Mouse (Mus musculus) forebrain, embryonic 13.5 days (tissue): Measurements from ENCODE around the gene Scnn1g. TPM values are rescaled to one million over a fixed set of nuclear protein-coding genes. Genes with fewer than 3 reads are reported as not detected.

Experiments
- ATAC-seq: fragments of 200-750 bp; cut with Nextera tagmentation; 2 replicates; pipeline ENCODE4 v1.8.0; 2017
- H3K27ac ChIP-seq: fragments of 300-500 bp; sonication (generic); 2 replicates; pipeline ENCODE4 v1.5.1; 2015; ENCODE audit warnings: inconsistent platforms, mild to moderate bottlenecking, moderate library complexity
- H3K27me3 ChIP-seq: fragments of 300-500 bp; sonication (generic); 2 replicates; pipeline ENCODE4 v1.6.1; 2015; ENCODE audit warnings: mild to moderate bottlenecking, inconsistent platforms
- H3K36me3 ChIP-seq: fragments of 300-500 bp; sonication (generic); 2 replicates; pipeline ENCODE4 v1.6.1; 2015; ENCODE audit warnings: mild to moderate bottlenecking, inconsistent platforms; ENCODE audit not compliant: poor library complexity, severe bottlenecking
- H3K4me1 ChIP-seq: fragments of 300-500 bp; sonication (generic); 2 replicates; pipeline ENCODE4 v1.6.1; 2015; ENCODE audit warnings: inconsistent platforms
- H3K4me2 ChIP-seq: fragments of 300-500 bp; sonication (generic); 2 replicates; pipeline ENCODE4 v1.6.1; 2015; ENCODE audit warnings: inconsistent platforms, mild to moderate bottlenecking, moderate library complexity
- H3K4me3 ChIP-seq: fragments of 300-500 bp; sonication (generic); 2 replicates; pipeline ENCODE4 v1.5.1; 2015; ENCODE audit warnings: mild to moderate bottlenecking, inconsistent platforms
- H3K9ac ChIP-seq: fragments of 300-500 bp; sonication (generic); 2 replicates; pipeline ENCODE4 v1.6.1; 2015; ENCODE audit warnings: mild to moderate bottlenecking, inconsistent platforms
- H3K9me3 ChIP-seq: fragments of 300-500 bp; sonication (generic); replicated peaks from 2 replicates; pipeline ENCODE4 v1.6.1; 2016; ENCODE audit warnings: inconsistent platforms
- WGBS: fragments of 180-500 bp; shearing (Covaris S2); methylation state at CpG from one replicate; pipeline ENCODE4 v1.1.7; 2015; 5-methylcytosine and 5-hydroxymethylcytosine counted together
- polyA plus RNA-seq: library from polyadenylated mRNA; unstranded; fragments of >200 nt; fragmentation: Nextera tagmentation; extraction: Ambion mirVana; gene quantifications from 2 replicates; pipeline ENCODE4 v1.2.1, GENCODE M21; 2015

Gene Scnn1g
- polyA plus RNA-seq, 1 experiment from 2014 or later, result not detected

GRCm38 (mm10) chr7:121782188-121782909 is 48.1 kb downstream of the Scnn1g start:
- Histone ChIP-seq H3K4me1 (no peaks in the 10 kb centered on the region), H3K27me3 (no peaks in the 10 kb centered on the region), H3K4me3 (no peak overlapping the region), H3K27ac (no peak overlapping the region), H3K36me3 (no peaks in the 10 kb centered on the region), H3K4me2 (no peak overlapping the region), H3K9me3 (no peaks in the 10 kb centered on the region), H3K9ac (no peak overlapping the region)
- WGBS, result 67% methylated on average over 3 of the region's 3 CpGs
- ATAC-seq, result no peak

- WGBS, result 64% methylated on average over 8 of the region's 8 CpGs
- ATAC-seq, result no peak
- Histone ChIP-seq H3K9ac (no peak overlapping the region), H3K4me1 (no peaks in the 10 kb centered on the region), H3K27ac (no peak overlapping the region), H3K9me3 (peaks cover 5% of the 10 kb centered on the region), H3K4me2 (no peak overlapping the region), H3K36me3 (no peaks in the 10 kb centered on the region), H3K27me3 (no peaks in the 10 kb centered on the region), H3K4me3 (no peak overlapping the region)
Measured at GRCm38 (mm10) chr7:121785651-121786228, 51.5 kb downstream of the Scnn1g start.

GRCm38 (mm10) chr7:121797781-121798180 is 63.5 kb downstream of the Scnn1g start:
- no peak for ATAC-seq
- H3K9me3 ChIP-seq, result peaks cover 6% of the 10 kb centered on the region; the same call in 1 of the 2 replicates
- no peaks in the 10 kb centered on the region for H3K4me1 ChIP-seq
- H3K9ac ChIP-seq, result no peak overlapping the region
- no peaks in the 10 kb centered on the region for H3K27me3 ChIP-seq
- 87% methylated on average over 9 of the region's 9 CpGs for whole genome bisulfite sequencing
- H3K27ac ChIP-seq, result no peak overlapping the region
- no peaks in the 10 kb centered on the region for H3K36me3 ChIP-seq
- H3K4me3 ChIP-seq, result no peak overlapping the region
- H3K4me2 ChIP-seq, result no peak overlapping the region

GRCm38 (mm10) chr7:121802471-121802870 is 68.2 kb downstream of the Scnn1g start:
- H3K4me3 ChIP-seq, result no peak overlapping the region
- H3K4me2 ChIP-seq, result no peak overlapping the region
- no peak for ATAC-seq
- H3K4me1 ChIP-seq, result no peaks in the 10 kb centered on the region
- no peak overlapping the region for H3K9ac ChIP-seq
- no peaks in the 10 kb centered on the region for H3K9me3 ChIP-seq
- H3K36me3 ChIP-seq, result no peaks in the 10 kb centered on the region
- WGBS, result 94% methylated on average over 2 of the region's 2 CpGs
- no peaks in the 10 kb centered on the region for H3K27me3 ChIP-seq
- H3K27ac ChIP-seq, result no peak overlapping the region

DNA sequence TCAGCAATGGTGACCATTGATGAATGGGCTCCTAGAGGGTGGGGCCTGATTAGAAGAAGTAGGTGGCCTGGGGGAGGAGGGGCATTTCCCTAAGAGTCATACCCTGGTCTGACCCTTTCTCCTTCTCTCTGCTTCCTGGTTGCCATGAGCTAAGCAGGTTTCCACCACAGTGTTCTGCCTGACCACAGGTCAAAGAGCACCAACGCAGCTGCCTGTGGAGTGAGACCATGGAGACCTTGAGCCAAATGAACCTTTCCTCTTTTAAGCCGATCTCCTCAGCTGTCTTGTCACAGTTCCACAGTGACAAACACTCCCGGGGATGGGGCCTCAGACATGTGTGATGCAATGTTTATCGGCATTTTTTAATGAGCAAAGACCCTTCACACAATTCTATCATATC is 68.7 kb downstream of the Scnn1g start:
- ATAC-seq, result no peak
- Histone ChIP-seq H3K27me3 (no peaks in the 10 kb centered on the region), H3K4me3 (no peak overlapping the region), H3K9ac (no peak overlapping the region), H3K36me3 (no peaks in the 10 kb centered on the region), H3K4me2 (no peak overlapping the region), H3K27ac (no peak overlapping the region), H3K4me1 (no peaks in the 10 kb centered on the region), H3K9me3 (no peaks in the 10 kb centered on the region)
- 89% methylated on average over 4 of the region's 4 CpGs for WGBS

- Histone ChIP-seq H3K4me1 (no peaks in the 10 kb centered on the region), H3K9me3 (no peaks in the 10 kb centered on the region), H3K4me2 (no peak overlapping the region), H3K27ac (no peak overlapping the region), H3K9ac (no peak overlapping the region), H3K36me3 (no peaks in the 10 kb centered on the region), H3K4me3 (no peak overlapping the region), H3K27me3 (no peaks in the 10 kb centered on the region)
- ATAC-seq, result no peak
- WGBS, result 85% methylated on average over 3 of the region's 3 CpGs
Measured at GRCm38 (mm10) chr7:121805811-121806496, 71.7 kb downstream of the Scnn1g start.

DNA sequence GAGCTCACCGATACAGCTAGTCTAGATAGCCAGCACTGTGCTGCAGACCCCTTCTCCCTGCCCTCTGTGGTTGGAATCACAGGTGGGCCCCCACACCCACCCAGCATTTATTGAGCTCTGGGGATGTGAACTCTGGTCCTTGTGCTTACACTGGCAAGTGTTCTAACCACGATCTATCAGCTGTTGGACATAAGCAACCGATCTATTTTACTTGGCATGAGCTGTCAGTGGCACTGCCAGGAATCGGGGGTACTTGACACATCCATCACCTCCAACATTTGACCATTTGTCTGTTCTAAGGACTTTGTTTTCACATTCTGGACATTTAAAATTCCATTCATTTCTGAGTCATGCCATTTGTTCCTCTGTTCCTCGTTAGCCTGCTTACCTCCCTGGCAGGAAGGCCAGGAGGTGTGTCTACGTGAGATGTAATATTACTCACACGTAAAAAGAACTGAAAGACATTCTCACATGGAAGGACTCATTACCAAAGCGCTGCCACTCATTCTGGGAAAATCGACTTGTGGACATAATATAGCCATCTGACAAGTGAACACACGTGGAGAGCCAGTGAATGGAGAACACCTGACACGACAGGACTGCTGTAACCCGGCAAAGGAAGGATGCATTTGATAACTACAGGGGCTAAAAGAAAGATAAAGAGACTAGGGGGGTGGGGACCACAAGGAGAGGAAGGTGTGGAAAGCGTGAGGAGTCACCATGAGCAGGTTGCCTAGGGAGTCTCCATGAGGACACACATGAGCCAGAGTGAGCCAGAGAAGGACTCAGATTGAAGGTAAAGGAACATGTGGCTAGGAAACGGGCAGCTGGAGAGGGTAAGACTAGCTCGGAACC is 73.7 kb downstream of the Scnn1g start:
- H3K4me2 ChIP-seq, result no peak overlapping the region
- WGBS, result 68% methylated on average over 15 of the region's 15 CpGs
- no peaks in the 10 kb centered on the region for H3K4me1 ChIP-seq
- no peak overlapping the region for H3K4me3 ChIP-seq
- H3K36me3 ChIP-seq, result no peaks in the 10 kb centered on the region
- no peak overlapping the region for H3K9ac ChIP-seq
- H3K27ac ChIP-seq, result no peak overlapping the region
- no peaks in the 10 kb centered on the region for H3K9me3 ChIP-seq
- H3K27me3 ChIP-seq, result no peaks in the 10 kb centered on the region
- no peak for ATAC-seq

Other genes starting within 250 kb of the Scnn1g start
- gene Usp31, start 27.2 kb upstream of the Scnn1g start, polyA plus RNA-seq, result 3.0 and 3.1 TPM in 2 replicates
- gene Scnn1b, start 130.6 kb downstream of the Scnn1g start, polyA plus RNA-seq, result 0.09 TPM in 1 of 2 replicates, not detected in the other
- gene Cog7, start 247.2 kb downstream of the Scnn1g start, polyA plus RNA-seq, result 18.2 and 21.2 TPM in 2 replicates